Mouse (Mus musculus) layer of hippocampus, adult 11-12 months (tissue): ENCODE results near the gene Ttc39a.
A peak's percentile ranks its signal among the peaks of the same experiment; 100 is the strongest.
"Not testable (repeated sequence)": the region's sequence is repeated elsewhere in the genome, so short reads cannot be mapped to it uniquely, and the experiment has no call there.

Source experiments
- DNase-seq: peaks from one replicate; pipeline ENCODE4 v3.0.0; 2022; ENCODE audit warnings: low spot score

Gene Ttc39a

GRCm38 (mm10) chr4:109406486-109407175 is at the start of gene Ttc39a:
Gene Ttc39a, plus strand, starts transcription at chr4:109406623.
- DNase-seq, result no peak

DNA sequence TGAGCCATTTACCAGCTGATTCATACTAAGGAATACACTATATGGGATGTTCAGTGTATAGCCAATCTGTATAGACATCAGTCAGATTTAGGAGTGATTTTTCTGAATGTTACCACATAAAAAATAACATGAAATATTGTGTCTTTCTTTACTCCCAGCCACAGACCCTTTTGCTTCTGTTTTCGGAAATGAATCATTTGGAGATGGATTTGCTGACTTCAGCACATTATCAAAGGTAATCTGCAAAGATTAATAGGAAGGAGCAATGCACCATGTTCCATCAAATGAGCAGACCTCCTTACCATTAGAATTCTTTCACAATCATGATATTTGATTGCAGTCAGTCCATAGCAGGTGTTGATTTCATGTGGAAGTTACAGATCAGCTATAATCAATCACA is 28.3 kb upstream of the Ttc39a start:
- DNase-seq, result no peak

DNA sequence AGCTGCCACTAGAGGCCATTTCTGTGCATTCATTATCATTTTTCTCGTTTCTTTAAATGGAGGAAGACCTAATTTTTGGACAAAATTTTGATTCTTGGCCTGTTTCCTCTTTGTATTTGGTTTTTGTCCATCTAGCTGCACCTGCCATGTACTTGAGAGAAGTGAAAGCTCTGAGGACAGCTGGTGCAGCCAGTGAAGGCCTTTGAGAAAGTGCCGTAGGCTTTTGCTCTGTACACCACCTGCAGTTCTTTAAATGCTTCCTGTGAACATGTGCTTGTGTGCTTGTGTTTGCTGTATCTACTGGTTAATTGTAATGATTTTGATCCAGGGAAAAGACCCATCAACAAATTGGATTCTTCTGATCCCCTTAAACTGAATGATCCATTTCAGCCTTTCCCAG is 24.0 kb upstream of the Ttc39a start:
- no peak for DNase-seq

DNA sequence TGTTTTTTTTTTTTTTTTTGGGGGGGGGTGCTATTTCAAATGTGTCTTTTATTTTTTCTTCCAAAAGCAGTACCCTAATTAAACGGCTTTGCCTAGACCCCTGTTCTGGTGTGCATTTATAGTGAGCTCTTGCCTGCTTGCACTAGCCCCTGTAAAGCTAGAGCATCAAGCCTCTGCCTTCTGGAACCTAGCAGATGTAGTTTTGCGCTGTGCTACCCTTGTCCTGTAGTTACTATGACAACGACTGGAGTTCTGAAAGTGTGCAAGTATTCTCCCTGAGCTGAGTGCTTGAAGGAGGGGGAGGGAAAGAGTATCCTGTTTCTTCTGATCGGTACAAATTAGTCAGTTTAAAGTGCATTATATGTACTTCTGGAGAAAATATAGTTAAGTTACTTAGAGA is 20.8 kb upstream of the Ttc39a start:
- no peak for DNase-seq

GRCm38 (mm10) chr4:109393229-109393779 is 13.1 kb upstream of the Ttc39a start:
- DNase-seq, result no peak

DNA sequence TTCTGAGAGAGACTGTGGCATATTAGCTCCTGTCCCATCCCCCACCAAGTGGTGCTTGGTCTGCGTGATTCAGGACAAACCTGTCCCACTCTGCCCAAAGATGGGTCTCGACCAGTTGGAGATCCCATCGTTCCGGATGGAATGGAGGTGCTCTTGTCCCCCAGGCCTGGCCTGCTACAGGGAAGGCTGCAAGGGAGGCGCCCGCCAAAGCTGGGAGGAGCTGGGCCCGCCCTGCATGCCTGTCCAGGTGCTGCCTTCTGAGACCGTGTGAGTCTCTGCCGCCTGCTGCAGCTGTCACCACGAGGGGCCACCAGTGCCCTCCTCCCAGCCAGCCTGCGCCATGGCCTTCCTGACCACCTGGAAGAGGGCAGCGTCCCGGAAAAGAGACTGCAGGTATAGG is 12.5 kb upstream of the Ttc39a start:
- no peak for DNase-seq

GRCm38 (mm10) chr4:109394314-109395074 is 11.9 kb upstream of the Ttc39a start:
- DNase-seq, result no peak

DNA sequence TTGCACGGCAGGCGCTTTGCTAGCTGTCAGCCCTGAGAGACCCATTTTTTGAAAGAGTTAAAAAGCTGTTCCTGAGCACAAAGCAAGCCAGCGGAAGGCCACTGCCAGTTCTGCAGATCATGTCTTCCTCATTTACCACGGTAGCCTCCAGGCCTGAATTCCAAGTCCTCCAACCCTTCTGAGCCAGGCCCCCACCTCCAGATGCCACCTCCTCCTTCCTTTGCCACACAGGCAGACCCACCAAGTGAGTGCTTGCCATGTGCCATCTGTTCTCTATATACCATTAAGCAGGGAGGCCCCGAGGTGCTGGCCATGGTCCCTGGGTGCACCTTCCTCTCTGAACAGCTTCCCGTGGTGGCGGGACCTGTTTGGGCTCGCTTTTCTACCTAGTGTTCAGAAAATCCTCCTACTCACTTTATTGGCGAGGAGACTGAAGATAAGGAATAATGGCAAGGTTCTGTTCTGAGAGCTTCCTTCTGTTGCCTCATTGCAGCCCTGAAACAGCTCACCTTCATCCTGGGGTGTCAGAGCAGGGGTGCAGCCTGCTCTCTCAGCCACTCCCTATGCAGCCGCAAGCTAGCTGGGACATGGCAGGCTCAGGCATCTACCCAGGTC is 6.0 kb upstream of the Ttc39a start:
- no peak for DNase-seq

DNA sequence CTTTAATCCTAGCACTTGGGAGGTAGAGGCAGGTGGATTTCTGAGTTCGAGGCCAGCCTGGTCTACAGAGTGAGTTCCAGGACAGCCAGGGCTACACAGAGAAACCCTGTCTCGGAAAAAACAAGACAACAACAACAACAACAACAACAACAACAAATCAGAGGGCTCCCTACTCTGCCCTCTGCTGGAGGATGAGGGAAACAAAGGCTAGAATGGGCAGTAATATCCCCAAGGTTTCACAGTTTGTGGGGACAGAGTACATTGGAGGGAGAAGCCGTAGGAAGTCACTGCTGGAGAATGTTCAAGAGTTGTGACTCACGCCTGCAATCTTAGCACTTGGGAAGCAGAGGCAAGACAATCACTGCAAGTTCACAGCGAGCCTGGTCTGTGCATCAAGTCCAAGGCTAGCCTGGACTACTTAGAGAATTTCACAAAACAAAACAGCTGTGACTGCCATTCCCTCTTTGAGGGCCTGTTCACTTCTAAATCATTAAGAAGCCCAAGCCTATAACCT is 5.2 kb upstream of the Ttc39a start:
- no peak for DNase-seq

GRCm38 (mm10) chr4:109404908-109405307 is 1.5 kb upstream of the Ttc39a start:
- DNase-seq, result not testable (repeated sequence)

DNA sequence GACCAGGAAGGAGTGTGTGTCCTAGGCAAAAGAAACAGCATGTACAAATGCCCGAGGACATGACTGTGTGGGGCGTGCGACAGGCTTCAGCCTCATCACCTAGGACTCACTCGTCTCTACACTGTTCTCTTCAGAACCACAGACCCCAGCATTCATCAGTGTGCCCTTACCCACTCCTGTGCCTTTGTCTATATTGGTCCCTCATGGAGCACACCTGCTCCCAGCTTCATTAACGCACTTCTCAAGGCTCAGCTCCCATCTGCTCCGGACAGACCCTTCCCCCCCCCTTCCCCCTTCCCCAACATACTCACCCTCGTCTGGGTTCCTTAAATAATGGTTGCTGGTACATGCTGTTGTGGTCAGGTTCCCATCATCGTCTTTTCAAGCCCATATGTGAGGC is 1.0 kb upstream of the Ttc39a start:
- DNase-seq, result no peak

DNA sequence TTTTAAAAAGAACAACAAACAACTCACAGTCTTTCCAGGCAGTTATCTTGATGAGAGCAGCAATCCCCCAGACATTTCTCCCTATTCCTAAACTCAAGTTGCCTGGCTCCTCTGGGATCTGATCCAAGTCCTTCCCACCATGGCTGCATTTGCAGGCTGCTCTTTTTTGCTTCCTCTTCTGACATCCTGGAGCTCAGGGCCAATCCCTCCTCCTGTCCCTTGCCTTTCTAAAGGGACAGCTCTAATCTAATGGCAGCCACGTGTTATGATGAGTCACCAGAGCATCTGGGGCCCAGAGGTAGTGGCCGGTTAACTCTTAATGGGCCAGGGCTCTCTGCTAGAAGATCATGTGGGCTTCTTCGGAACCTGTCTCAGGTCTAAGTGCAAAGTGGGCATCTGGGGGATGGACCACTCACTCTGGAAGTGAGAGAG is 353 bp upstream of the Ttc39a start:
- peak; percentile 53 for DNase-seq

DNA sequence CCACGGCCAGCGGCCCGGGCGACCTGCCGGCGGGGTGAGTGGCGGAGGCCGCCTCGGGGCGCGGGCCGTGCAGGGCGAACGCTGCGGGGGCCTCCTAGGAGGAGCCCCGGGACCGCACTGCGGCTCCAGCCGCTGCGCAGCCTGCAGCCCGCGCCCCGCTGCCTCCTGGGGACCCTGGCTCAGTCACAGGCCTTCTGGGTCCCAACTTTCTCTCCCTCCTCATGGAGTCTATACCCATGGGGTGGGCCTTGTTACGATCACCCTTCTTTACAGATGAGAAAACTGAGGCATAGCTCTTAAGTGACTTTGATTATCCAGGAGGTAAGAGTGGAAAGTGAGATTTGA is 725 bp downstream of the Ttc39a start:
- DNase-seq, result no peak

- DNase-seq, result no peak
These were observed 1.5 kb downstream of the Ttc39a start for GRCm38 (mm10) chr4:109407701-109408485.

DNA sequence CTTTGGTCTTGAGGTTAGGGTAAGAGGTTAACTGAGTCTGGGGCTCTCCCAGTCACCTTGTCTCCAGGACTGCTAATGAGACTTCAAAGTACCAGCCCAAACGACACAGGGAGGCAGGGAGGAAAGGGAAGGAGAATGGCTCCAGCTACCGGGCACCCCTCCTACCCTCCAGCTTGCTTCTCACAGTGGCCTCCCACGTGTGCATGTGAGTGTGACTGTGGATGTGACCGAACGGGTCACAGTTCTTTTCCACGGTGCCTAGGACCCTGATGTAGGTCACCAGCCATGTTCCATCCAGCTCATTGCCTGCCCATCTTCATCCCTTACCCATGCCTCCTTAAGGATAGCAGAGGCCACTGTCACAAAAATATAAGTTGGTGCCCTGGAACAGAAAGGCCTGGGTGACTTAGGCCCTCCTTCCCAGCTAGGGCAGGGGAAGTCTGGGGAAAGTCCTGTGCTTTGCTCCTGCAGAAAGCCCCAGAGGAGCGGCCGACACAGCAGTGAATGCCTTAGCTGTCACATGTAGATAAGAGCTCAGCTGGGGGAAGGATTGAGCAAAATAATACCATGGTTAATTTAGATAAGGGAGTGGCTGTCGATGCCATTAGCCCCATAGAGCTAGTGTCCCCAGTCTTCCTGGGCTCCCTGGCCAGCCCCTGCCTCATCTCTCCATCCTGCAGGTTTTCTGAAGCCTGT is 4.4 kb downstream of the Ttc39a start:
- DNase-seq, result no peak

GRCm38 (mm10) chr4:109411377-109411967 is 5.0 kb downstream of the Ttc39a start:
- no peak for DNase-seq

- no peak for DNase-seq
These were observed 5.8 kb downstream of the Ttc39a start for GRCm38 (mm10) chr4:109412233-109412632.

GRCm38 (mm10) chr4:109417998-109418397 is 11.6 kb downstream of the Ttc39a start:
- DNase-seq, result no peak

- DNase-seq, result no peak
These were observed 12.6 kb downstream of the Ttc39a start for GRCm38 (mm10) chr4:109419017-109419416.

DNA sequence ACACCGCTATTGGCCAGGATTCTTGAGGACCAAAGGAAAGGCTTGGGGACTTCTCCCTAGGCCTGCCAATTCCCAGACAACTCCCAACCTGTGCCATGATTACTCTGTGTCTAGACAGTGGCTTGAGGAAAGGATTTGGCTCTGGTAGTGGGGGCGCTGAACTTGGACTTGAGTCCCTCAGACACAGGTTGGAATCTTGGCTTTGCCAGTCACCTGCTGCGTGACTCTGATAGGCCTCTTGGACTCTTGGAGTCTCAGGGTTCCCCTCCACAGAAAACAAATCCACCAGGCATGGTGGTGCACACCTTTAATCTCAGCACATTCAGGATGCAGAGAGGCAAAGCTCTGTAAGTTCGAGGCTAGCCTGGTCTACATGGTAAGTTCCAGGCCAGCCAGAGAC is 13.1 kb downstream of the Ttc39a start:
- DNase-seq, result no peak
